In genomic region chr5:142394602-142395252, GRCm38 (mm10) we compare ENCODE assay signal across 11 mouse cellular contexts. TPM values are rescaled to one million over a fixed set of nuclear protein-coding genes. Genes with fewer than 3 reads are reported as not detected.
A peak's percentile ranks its signal among the peaks of the same experiment; 100 is the strongest.
DNase-seq lines count a peak whose midpoint lies in the region; ATAC-seq and TF ChIP-seq lines count a peak whose summit lies in the region.
"Had no signal": no experiment of that assay in that cellular context is flagged by ENCODE, and none has a peak within 500 bp of the region (broad histone marks: within the 10 kb centered on the region; RNA-seq: fewer than 3 reads in every experiment).

No protein-coding gene starts in this region.

- H3K27ac ChIP-seq in intestine, postnatal 0 days (ENCODE audit: low read depth, low read length): no peak overlapping the region
- H3K27ac ChIP-seq in intestine, embryonic 15.5 days: no peak overlapping the region
- no peak overlapping the region for H3K27ac ChIP-seq in midbrain, postnatal 0 days (ENCODE audit: low read depth, low read length)
- H3K27ac ChIP-seq in midbrain, embryonic 13.5 days: no peak overlapping the region
- no peak overlapping the region for H3K27ac ChIP-seq in bone marrow, adult 2 months (ENCODE audit: control insufficient read depth, insufficient read depth, low read depth, low read length, poor library complexity)
- H3K27ac ChIP-seq: kidney, embryonic 15.5 days had no signal

- H3K9me3 ChIP-seq in intestine, postnatal 0 days (ENCODE audit: control insufficient read depth): no peaks in the 10 kb centered on the region
- H3K9me3 ChIP-seq in intestine, embryonic 15.5 days: no peaks in the 10 kb centered on the region
- H3K9me3 ChIP-seq in midbrain, postnatal 0 days (ENCODE audit: low read length): no peaks in the 10 kb centered on the region
- no peaks in the 10 kb centered on the region for H3K9me3 ChIP-seq in midbrain, embryonic 13.5 days
- H3K9me3 ChIP-seq: kidney, embryonic 15.5 days had no signal

- no peaks in the 10 kb centered on the region for H3K36me3 ChIP-seq in intestine, postnatal 0 days (ENCODE audit: control insufficient read depth, insufficient read depth)
- H3K36me3 ChIP-seq in intestine, embryonic 15.5 days: no peaks in the 10 kb centered on the region
- H3K36me3 ChIP-seq in midbrain, postnatal 0 days (ENCODE audit: insufficient read depth, low read length): no peaks in the 10 kb centered on the region
- H3K36me3 ChIP-seq in midbrain, embryonic 13.5 days: no peaks in the 10 kb centered on the region
- H3K36me3 ChIP-seq: kidney, embryonic 15.5 days had no signal

- no peak overlapping the region for H3K4me3 ChIP-seq in intestine, postnatal 0 days (ENCODE audit: low read depth, low read length)
- H3K4me3 ChIP-seq in intestine, embryonic 15.5 days (replicated peaks): no peak overlapping the region
- H3K4me3 ChIP-seq in midbrain, postnatal 0 days (ENCODE audit: low read depth, low read length): no peak overlapping the region
- H3K4me3 ChIP-seq in midbrain, embryonic 13.5 days (replicated peaks): no peak overlapping the region
- no peak overlapping the region for H3K4me3 ChIP-seq in bone marrow, adult 2 months (replicated peaks; ENCODE audit: control insufficient read depth, low read depth, low read length)
- H3K4me3 ChIP-seq: kidney, embryonic 15.5 days had no signal

- H3K9ac ChIP-seq in intestine, postnatal 0 days (ENCODE audit: low read depth, low read length): no peak overlapping the region
- no peak overlapping the region for H3K9ac ChIP-seq in intestine, embryonic 15.5 days
- H3K9ac ChIP-seq in midbrain, postnatal 0 days (replicated peaks; ENCODE audit: low read length, poor library complexity, severe bottlenecking): no peak overlapping the region
- no peak overlapping the region for H3K9ac ChIP-seq in midbrain, embryonic 13.5 days (replicated peaks)
- H3K9ac ChIP-seq: kidney, embryonic 15.5 days had no signal

- no peak for TF ChIP-seq POLR2A in bone marrow, adult 2 months (IDR thresholded peaks at IDR 0.05; ENCODE audit: borderline replicate concordance, control insufficient read depth, low read depth, low read length)

- peak; percentile 57 for TF ChIP-seq CTCF in intestine, postnatal 0 days (IDR thresholded peaks at IDR 0.05; ENCODE audit: low read depth)
- TF ChIP-seq CTCF in midbrain, postnatal 0 days (IDR thresholded peaks at IDR 0.05): peak; percentile 49
- peak; percentile 39; the same call in 1 of the 2 replicates for TF ChIP-seq CTCF in bone marrow, adult 2 months (IDR thresholded peaks at IDR 0.05; ENCODE audit: control insufficient read depth, insufficient read depth, low read length)

- H3K4me1 ChIP-seq in intestine, postnatal 0 days (replicated peaks; ENCODE audit: control insufficient read depth, insufficient read depth, low read length): no peaks in the 10 kb centered on the region
- no peaks in the 10 kb centered on the region for H3K4me1 ChIP-seq in intestine, embryonic 15.5 days (replicated peaks)
- H3K4me1 ChIP-seq in midbrain, postnatal 0 days (ENCODE audit: insufficient read depth, low read length): no peaks in the 10 kb centered on the region
- peaks cover 23% of the 10 kb centered on the region for H3K4me1 ChIP-seq in midbrain, embryonic 13.5 days (replicated peaks)
- H3K4me1 ChIP-seq in bone marrow, adult 2 months (ENCODE audit: control insufficient read depth, insufficient read depth, low read length): peaks cover 1% of the 10 kb centered on the region; the same call in 1 of the 2 replicates

- DNase-seq in midbrain, postnatal 0 days (ENCODE audit: low spot score): no peak
- DNase-seq in retina, embryonic 14.5 days (ENCODE audit: low spot score): peak; percentile 31
- no peak for DNase-seq in cerebellum, adult 9-11 months
- DNase-seq: lung, postnatal 14 days; thymus, postnatal 25 days had no signal

- ATAC-seq in intestine, postnatal 0 days: no peak
- ATAC-seq in intestine, embryonic 15.5 days: no peak
- ATAC-seq in midbrain, postnatal 0 days (ENCODE audit: low FRiP score): no peak
- ATAC-seq in midbrain, embryonic 13.5 days: no peak
- no peak for ATAC-seq in frontal cortex, adult (ENCODE audit: low TSS enrichment)

- no peak overlapping the region for H3K4me2 ChIP-seq in intestine, postnatal 0 days (replicated peaks; ENCODE audit: low read depth)
- no peak overlapping the region for H3K4me2 ChIP-seq in intestine, embryonic 15.5 days (replicated peaks)
- no peak overlapping the region for H3K4me2 ChIP-seq in midbrain, postnatal 0 days (ENCODE audit: low read depth, low read length, poor library complexity, severe bottlenecking)
- no peak overlapping the region for H3K4me2 ChIP-seq in midbrain, embryonic 13.5 days (replicated peaks)
- H3K4me2 ChIP-seq: kidney, embryonic 15.5 days had no signal

- WGBS in intestine, postnatal 0 days: 90% methylated on average over 6 of the region's 6 CpGs
- 92% methylated on average over 6 of the region's 6 CpGs for WGBS in intestine, embryonic 15.5 days
- 93% methylated on average over 6 of the region's 6 CpGs for WGBS in midbrain, postnatal 0 days
- 92% methylated on average over 6 of the region's 6 CpGs for WGBS in midbrain, embryonic 13.5 days
- 76% methylated on average over 6 of the region's 6 CpGs for WGBS in bone marrow, adult 2 months

- H3K27me3 ChIP-seq in intestine, postnatal 0 days (replicated peaks; ENCODE audit: control insufficient read depth, insufficient read depth, low read length): no peaks in the 10 kb centered on the region
- H3K27me3 ChIP-seq in intestine, embryonic 15.5 days (replicated peaks): no peaks in the 10 kb centered on the region
- no peaks in the 10 kb centered on the region for H3K27me3 ChIP-seq in midbrain, postnatal 0 days (ENCODE audit: insufficient read depth, low read length)
- H3K27me3 ChIP-seq in midbrain, embryonic 13.5 days: no peaks in the 10 kb centered on the region
- H3K27me3 ChIP-seq: kidney, embryonic 15.5 days had no signal

RNA-seq across cellular contexts. Expression of gene Foxk1, which starts 6.6 kb away (rescaled TPM):
- 2.6 and 4.5 TPM in 2 replicates for polyA plus RNA-seq in intestine, postnatal 0 days (2015; fragmentation: Nextera tagmentation; extraction: Ambion mirVana)
- polyA plus RNA-seq in intestine, embryonic 15.5 days (2015; fragmentation: Nextera tagmentation; extraction: Ambion mirVana): 4.3 and 5.3 TPM in 2 replicates
- 28.0 and 30.0 TPM in 2 replicates for total RNA-seq in midbrain, postnatal 0 days (2014; rRNA removed)
- 4.9 and 7.1 TPM in 2 replicates for polyA plus RNA-seq in midbrain, postnatal 0 days (2015; fragmentation: Nextera tagmentation; extraction: Ambion mirVana)
- 4.8 and 5.1 TPM in 2 replicates for polyA plus RNA-seq in midbrain, embryonic 13.5 days (2015; fragmentation: Nextera tagmentation; extraction: Ambion mirVana)
- 5.7 and 9.1 TPM in 2 replicates for polyA plus RNA-seq in bone marrow, adult 2 months (2011; ENCODE audit: insufficient read depth, insufficient read length, low replicate concordance, missing spikeins)
